Mouse (Mus musculus) liver, embryonic 14.5 days (tissue): ENCODE data around the gene Lmf1. TPM values are rescaled to one million over a fixed set of nuclear protein-coding genes. Genes with fewer than 3 reads are reported as not detected.

ENCODE experiments used
- ATAC-seq: fragments of 200-750 bp; cut with Nextera tagmentation; 2 replicates; pipeline ENCODE4 v1.8.0; 2017; ENCODE audit warnings: moderate number of reproducible peaks, mild to moderate bottlenecking, moderate library complexity; ENCODE audit not compliant: insufficient read depth
- DNase-seq, 3 experiments: peaks; one replicate each; pipeline ENCODE4 v3.0.0-alpha.2; 2012 to 2013; ENCODE audit warnings: low read depth in 3 of 3, low spot score in 3 of 3
- H3K27ac ChIP-seq: fragments of 300-500 bp; sonication (generic); 2 replicates; pipeline ENCODE4 v1.5.1; 2014; ENCODE audit warnings: moderate library complexity, mild to moderate bottlenecking, control low read depth, inconsistent platforms
- H3K27me3 ChIP-seq: fragments of 300-500 bp; sonication (generic); 2 replicates; pipeline ENCODE4 v1.6.1; 2014; ENCODE audit warnings: mild to moderate bottlenecking, low read length, moderate library complexity; ENCODE audit not compliant: control insufficient read depth, insufficient read depth
- H3K36me3 ChIP-seq: fragments of 300-500 bp; sonication (generic); replicated peaks from 2 replicates; pipeline ENCODE4 v1.6.1; 2014; ENCODE audit warnings: low read depth; ENCODE audit not compliant: control insufficient read depth, insufficient read depth
- H3K4me1 ChIP-seq, 2 experiments: fragments of 200-500 bp in 1 of 2; fragments of 300-500 bp in 1 of 2; sonication (generic) in 1 of 2; replicated peaks; 2 replicates each; pipeline ENCODE4 v1.6.1; 2012 to 2014; ENCODE audit warnings: antibody characterized with exemption in 1 of 2, inconsistent platforms in 1 of 2, low read length in 1 of 2; ENCODE audit not compliant: control insufficient read depth in 2 of 2, insufficient read depth in 2 of 2
- H3K4me2 ChIP-seq: fragments of 300-500 bp; sonication (generic); 2 replicates; pipeline ENCODE4 v1.6.1; 2014; ENCODE audit warnings: low read depth, mild to moderate bottlenecking, control low read depth, moderate library complexity
- H3K4me3 ChIP-seq, 2 experiments: fragments of 200-500 bp in 1 of 2; fragments of 300-500 bp in 1 of 2; sonication (generic) in 1 of 2; 2 replicates each; pipeline ENCODE4 v1.5.1; 2012 to 2014; ENCODE audit warnings: low read depth in 2 of 2, low read length in 2 of 2, mild to moderate bottlenecking in 2 of 2, control low read depth in 1 of 2, inconsistent platforms in 1 of 2, moderate library complexity in 1 of 2; ENCODE audit not compliant: insufficient read depth in 1 of 2
- H3K9ac ChIP-seq: fragments of 300-500 bp; sonication (generic); replicated peaks from 2 replicates; pipeline ENCODE4 v1.6.1; 2014; ENCODE audit warnings: mild to moderate bottlenecking, control low read depth, moderate library complexity
- H3K9me3 ChIP-seq: fragments of 300-500 bp; sonication (generic); 2 replicates; pipeline ENCODE4 v1.6.1; 2016; ENCODE audit warnings: low read length, mixed read lengths; ENCODE audit not compliant: control insufficient read depth
- CTCF ChIP-seq: IDR thresholded peaks from 2 replicates; pipeline ENCODE4 v1.5.1; 2016; ENCODE audit warnings: antibody characterized with exemption, low read depth, control low read depth
- EP300 ChIP-seq: IDR thresholded peaks from 2 replicates; pipeline ENCODE4 v1.6.1; 2016; ENCODE audit warnings: antibody characterized with exemption, low read depth
- WGBS: fragments of 180-500 bp; shearing (Covaris S2); extraction: QIAGEN DNeasy Blood & Tissue Kit; methylation state at CpG from one replicate; pipeline ENCODE4 v1.1.7; 2014; ENCODE audit not compliant: insufficient replicate concordance; 5-methylcytosine and 5-hydroxymethylcytosine counted together
- polyA plus RNA-seq, 2 experiments: library from polyadenylated mRNA; depleted of rRNA in 1 of 2; stranded (reverse) in 1 of 2; unstranded in 1 of 2; fragments of >200 nt; fragmentation: Nextera tagmentation in 1 of 2; extraction: Ambion mirVana in 1 of 2; gene quantifications; 2 replicates each; pipeline versions ENCODE4 v1.2.1 to v1.2.3; 2012 to 2014

Gene Lmf1
- polyA plus RNA-seq, 2 experiments, result 3.4 to 9.3 TPM

DNA sequence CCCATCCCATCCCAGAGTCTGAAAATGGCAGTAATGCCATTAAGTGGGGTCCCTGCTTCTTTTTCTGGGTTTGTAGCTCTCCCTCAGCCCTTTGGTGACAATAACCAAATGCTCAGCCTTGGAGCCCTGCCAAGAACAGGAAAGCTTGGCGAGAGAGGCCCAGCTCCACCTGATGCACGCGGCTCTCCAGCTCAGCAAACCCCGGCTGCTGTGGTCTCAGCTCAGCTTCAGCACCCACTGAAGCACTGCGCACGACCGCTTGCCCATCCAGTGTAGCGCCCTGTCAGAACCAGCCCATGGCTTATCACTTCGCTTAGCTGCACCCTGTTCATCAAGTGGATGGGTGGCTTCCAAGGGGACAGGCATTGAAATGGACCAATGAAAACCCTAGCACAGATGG, 31.3 kb downstream of the Lmf1 start:
- ATAC-seq, result no peak
- Histone ChIP-seq H3K4me2 (no peak overlapping the region), H3K4me3 (no peak overlapping the region), H3K4me1 (no peaks in the 10 kb centered on the region), H3K9me3 (no peaks in the 10 kb centered on the region), H3K27ac (no peak overlapping the region), H3K36me3 (no peaks in the 10 kb centered on the region), H3K9ac (no peak overlapping the region), H3K27me3 (no peaks in the 10 kb centered on the region)
- WGBS, result 67% methylated on average over 9 of the region's 9 CpGs
- no peak for DNase-seq
- TF ChIP-seq CTCF (no peak), EP300 (no peak)

- WGBS, result 77% methylated on average over 9 of the region's 9 CpGs
- no peak for ATAC-seq
- H3K4me2 ChIP-seq, result no peak overlapping the region
- no peaks in the 10 kb centered on the region for H3K27me3 ChIP-seq
- TF ChIP-seq EP300 (no peak), CTCF (no peak)
- H3K27ac ChIP-seq, result no peak overlapping the region
- H3K36me3 ChIP-seq, result no peaks in the 10 kb centered on the region
- no peak overlapping the region for H3K9ac ChIP-seq
- H3K4me3 ChIP-seq, result no peak overlapping the region
- no peaks in the 10 kb centered on the region for H3K9me3 ChIP-seq
- no peaks in the 10 kb centered on the region for H3K4me1 ChIP-seq
- DNase-seq, result no peak
These were observed 33.7 kb downstream of the Lmf1 start for GRCm38 (mm10) chr17:25612537-25612936.

GRCm38 (mm10) chr17:25613323-25613722, 34.4 kb downstream of the Lmf1 start:
- Histone ChIP-seq H3K4me3 (no peak overlapping the region), H3K9me3 (no peaks in the 10 kb centered on the region), H3K4me2 (no peak overlapping the region), H3K36me3 (no peaks in the 10 kb centered on the region), H3K27ac (no peak overlapping the region), H3K9ac (no peak overlapping the region), H3K27me3 (no peaks in the 10 kb centered on the region), H3K4me1 (no peaks in the 10 kb centered on the region)
- 79% methylated on average over 6 of the region's 6 CpGs for WGBS
- no peak for TF ChIP-seq CTCF
- TF ChIP-seq EP300, result no peak
- DNase-seq (no peak), ATAC-seq (no peak)

DNA sequence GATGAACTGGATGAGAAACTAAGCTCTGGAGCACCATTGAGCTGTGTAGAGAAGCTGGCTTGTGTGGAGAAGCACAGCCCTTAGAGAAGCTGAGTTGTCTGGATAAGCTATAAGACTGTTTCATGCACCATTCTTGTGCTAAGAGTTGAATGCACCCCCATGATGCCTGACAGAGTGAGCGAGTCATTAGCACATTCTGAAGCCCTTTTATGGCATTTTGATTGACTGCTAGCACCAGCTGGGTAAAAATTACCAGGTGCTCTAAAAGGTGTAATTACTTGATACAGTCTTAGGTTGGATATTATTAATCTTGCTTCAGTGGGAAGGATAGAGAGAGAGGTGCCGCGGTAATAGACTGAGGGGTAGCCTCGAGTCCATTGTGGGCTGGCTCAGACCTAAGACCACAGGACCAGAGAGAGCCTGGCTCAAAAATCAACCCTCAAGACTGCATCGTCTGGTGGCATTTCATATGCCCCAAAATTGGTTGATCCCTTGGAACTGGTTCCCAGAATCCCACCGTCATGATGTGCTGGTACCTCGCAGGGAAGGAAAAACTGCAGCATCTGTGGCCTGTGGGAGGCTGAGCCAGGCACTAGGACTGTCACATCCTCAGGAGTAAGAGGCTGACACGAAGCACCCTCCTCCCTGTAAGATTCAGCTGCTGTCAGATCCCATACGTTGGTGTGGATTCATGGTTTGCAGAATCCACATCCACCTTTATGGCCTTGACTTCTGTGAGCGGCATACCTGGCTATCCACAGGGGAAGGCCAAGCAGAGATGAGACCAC, 36.0 kb downstream of the Lmf1 start:
- Histone ChIP-seq H3K4me3 (no peak overlapping the region), H3K36me3 (no peaks in the 10 kb centered on the region), H3K9me3 (no peaks in the 10 kb centered on the region), H3K27ac (no peak overlapping the region), H3K9ac (no peak overlapping the region), H3K4me2 (no peak overlapping the region), H3K4me1 (no peaks in the 10 kb centered on the region), H3K27me3 (no peaks in the 10 kb centered on the region)
- 76% methylated on average over 10 of the region's 10 CpGs for WGBS
- ATAC-seq, result no peak
- no peak for DNase-seq
- TF ChIP-seq CTCF, result no peak
- no peak for TF ChIP-seq EP300

DNA sequence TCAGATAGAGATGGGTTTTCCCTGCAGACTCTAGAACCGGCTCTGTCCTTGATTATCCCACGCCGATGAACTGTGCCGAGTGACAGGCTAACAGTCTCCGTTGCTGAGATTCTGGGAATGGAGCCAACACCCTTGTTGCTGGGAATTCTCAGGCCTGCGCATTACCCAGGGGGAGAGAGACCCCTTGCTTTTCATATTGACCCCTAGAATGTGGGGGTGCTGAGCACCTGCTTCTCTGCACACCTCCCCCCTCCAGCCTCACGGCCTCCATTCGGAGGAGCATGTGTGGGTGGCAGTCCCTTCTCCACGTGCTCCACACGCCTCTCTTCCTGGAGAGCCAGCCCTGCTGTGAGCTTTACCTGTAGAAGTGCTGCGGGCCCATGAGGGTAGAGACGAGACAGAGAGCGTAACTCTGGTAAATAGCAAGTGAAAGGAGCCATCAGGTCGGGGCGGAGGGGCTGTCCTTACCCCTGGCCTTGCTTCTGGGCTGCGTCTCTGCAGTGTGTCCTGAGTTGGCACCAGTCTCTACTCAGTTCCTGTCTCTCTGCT, 39.7 kb downstream of the Lmf1 start:
- ATAC-seq (no peak), DNase-seq (no peak)
- no peak for TF ChIP-seq CTCF
- no peak for TF ChIP-seq EP300
- Histone ChIP-seq H3K4me1 (no peaks in the 10 kb centered on the region), H3K9ac (no peak overlapping the region), H3K9me3 (no peaks in the 10 kb centered on the region), H3K36me3 (no peaks in the 10 kb centered on the region), H3K27ac (no peak overlapping the region), H3K4me2 (no peak overlapping the region), H3K27me3 (no peaks in the 10 kb centered on the region), H3K4me3 (no peak overlapping the region)
- 76% methylated on average over 16 of the region's 16 CpGs for WGBS
